Mouse (Mus musculus): ENCODE measurements around the gene Cdk17. TPM values are rescaled to one million over a fixed set of nuclear protein-coding genes. Genes with fewer than 3 reads are reported as not detected.

The Cdk17 gene
- polyA plus RNA-seq, 1 experiment: 25.8 TPM

GRCm38 (mm10) chr10:93287551-93288145 is 127.0 kb downstream of the Cdk17 start:
- Histone ChIP-seq H3K4me1 (ENCODE audit: control insufficient read depth, insufficient read depth, low read length) (peaks cover 5% of the 10 kb centered on the region), H3K4me3 (ENCODE audit: insufficient read depth, low read length) (no peak overlapping the region), H3K27ac (ENCODE audit: insufficient read depth, low read depth, low read length) (no peak overlapping the region)
- no peak for TF ChIP-seq POLR2A (IDR thresholded peaks at IDR 0.05; ENCODE audit: borderline replicate concordance, low read depth, low read length)
- TF ChIP-seq CTCF (IDR thresholded peaks at IDR 0.05; ENCODE audit: low read depth, low read length): no peak

- no peak overlapping the region for H3K27ac ChIP-seq (ENCODE audit: insufficient read depth, low read depth, low read length)
- H3K4me1 ChIP-seq (ENCODE audit: control insufficient read depth, insufficient read depth, low read length): peaks cover 5% of the 10 kb centered on the region
- TF ChIP-seq POLR2A (IDR thresholded peaks at IDR 0.05; ENCODE audit: borderline replicate concordance, low read depth, low read length) (no peak), CTCF (IDR thresholded peaks at IDR 0.05; ENCODE audit: low read depth, low read length) (no peak)
- H3K4me3 ChIP-seq (ENCODE audit: insufficient read depth, low read length): no peak overlapping the region
These were observed 127.7 kb downstream of the Cdk17 start for GRCm38 (mm10) chr10:93288336-93288735.

- Histone ChIP-seq H3K27ac (ENCODE audit: insufficient read depth, low read depth, low read length) (no peak overlapping the region), H3K4me3 (ENCODE audit: insufficient read depth, low read length) (no peak overlapping the region), H3K4me1 (ENCODE audit: control insufficient read depth, insufficient read depth, low read length) (peaks cover 5% of the 10 kb centered on the region)
- no peak for TF ChIP-seq POLR2A (IDR thresholded peaks at IDR 0.05; ENCODE audit: borderline replicate concordance, low read depth, low read length)
- TF ChIP-seq CTCF (IDR thresholded peaks at IDR 0.05; ENCODE audit: low read depth, low read length): no peak
These were observed 128.7 kb downstream of the Cdk17 start for GRCm38 (mm10) chr10:93289404-93289803.

GRCm38 (mm10) chr10:93291352-93291751 is 130.7 kb downstream of the Cdk17 start:
- peak; percentile 75 for TF ChIP-seq CTCF (IDR thresholded peaks at IDR 0.05; ENCODE audit: low read depth, low read length)
- TF ChIP-seq POLR2A (IDR thresholded peaks at IDR 0.05; ENCODE audit: borderline replicate concordance, low read depth, low read length): no peak
- Histone ChIP-seq H3K4me1 (ENCODE audit: control insufficient read depth, insufficient read depth, low read length) (peaks cover 12% of the 10 kb centered on the region), H3K4me3 (ENCODE audit: insufficient read depth, low read length) (no peak overlapping the region), H3K27ac (ENCODE audit: insufficient read depth, low read depth, low read length) (no peak overlapping the region)

- TF ChIP-seq CTCF (IDR thresholded peaks at IDR 0.05; ENCODE audit: low read depth, low read length) (peak; percentile 55), POLR2A (IDR thresholded peaks at IDR 0.05; ENCODE audit: borderline replicate concordance, low read depth, low read length) (no peak)
- Histone ChIP-seq H3K4me1 (ENCODE audit: control insufficient read depth, insufficient read depth, low read length) (peaks cover 12% of the 10 kb centered on the region), H3K27ac (ENCODE audit: insufficient read depth, low read depth, low read length) (no peak overlapping the region), H3K4me3 (ENCODE audit: insufficient read depth, low read length) (no peak overlapping the region)
These were observed 131.2 kb downstream of the Cdk17 start for GRCm38 (mm10) chr10:93291843-93292242.

- no peak for TF ChIP-seq POLR2A (IDR thresholded peaks at IDR 0.05; ENCODE audit: borderline replicate concordance, low read depth, low read length)
- TF ChIP-seq CTCF (IDR thresholded peaks at IDR 0.05; ENCODE audit: low read depth, low read length): no peak
- Histone ChIP-seq H3K27ac (ENCODE audit: insufficient read depth, low read depth, low read length) (no peak overlapping the region), H3K4me3 (ENCODE audit: insufficient read depth, low read length) (no peak overlapping the region), H3K4me1 (ENCODE audit: control insufficient read depth, insufficient read depth, low read length) (peaks cover 19% of the 10 kb centered on the region)
These were observed 132.9 kb downstream of the Cdk17 start for GRCm38 (mm10) chr10:93293621-93294020.

GRCm38 (mm10) chr10:93294547-93295219 is 134.0 kb downstream of the Cdk17 start:
- TF ChIP-seq POLR2A (IDR thresholded peaks at IDR 0.05; ENCODE audit: borderline replicate concordance, low read depth, low read length): no peak
- no peak for TF ChIP-seq CTCF (IDR thresholded peaks at IDR 0.05; ENCODE audit: low read depth, low read length)
- Histone ChIP-seq H3K4me3 (ENCODE audit: insufficient read depth, low read length) (no peak overlapping the region), H3K27ac (ENCODE audit: insufficient read depth, low read depth, low read length) (no peak overlapping the region), H3K4me1 (ENCODE audit: control insufficient read depth, insufficient read depth, low read length) (peaks cover 17% of the 10 kb centered on the region)

GRCm38 (mm10) chr10:93297774-93298173 is 137.1 kb downstream of the Cdk17 start:
- peaks cover 20% of the 10 kb centered on the region for H3K4me1 ChIP-seq (ENCODE audit: control insufficient read depth, insufficient read depth, low read length)
- H3K27ac ChIP-seq (ENCODE audit: insufficient read depth, low read depth, low read length): no peak overlapping the region
- TF ChIP-seq POLR2A (IDR thresholded peaks at IDR 0.05; ENCODE audit: borderline replicate concordance, low read depth, low read length) (no peak), CTCF (IDR thresholded peaks at IDR 0.05; ENCODE audit: low read depth, low read length) (no peak)
- H3K4me3 ChIP-seq (ENCODE audit: insufficient read depth, low read length): no peak overlapping the region

- Histone ChIP-seq H3K4me1 (ENCODE audit: control insufficient read depth, insufficient read depth, low read length) (peaks cover 20% of the 10 kb centered on the region), H3K4me3 (ENCODE audit: insufficient read depth, low read length) (no peak overlapping the region), H3K27ac (ENCODE audit: insufficient read depth, low read depth, low read length) (no peak overlapping the region)
- no peak for TF ChIP-seq CTCF (IDR thresholded peaks at IDR 0.05; ENCODE audit: low read depth, low read length)
- TF ChIP-seq POLR2A (IDR thresholded peaks at IDR 0.05; ENCODE audit: borderline replicate concordance, low read depth, low read length): no peak
These were observed 137.5 kb downstream of the Cdk17 start for GRCm38 (mm10) chr10:93298208-93298607.

- Histone ChIP-seq H3K4me1 (ENCODE audit: control insufficient read depth, insufficient read depth, low read length) (peaks cover 33% of the 10 kb centered on the region), H3K4me3 (ENCODE audit: insufficient read depth, low read length) (no peak overlapping the region), H3K27ac (ENCODE audit: insufficient read depth, low read depth, low read length) (no peak overlapping the region)
- TF ChIP-seq POLR2A (IDR thresholded peaks at IDR 0.05; ENCODE audit: borderline replicate concordance, low read depth, low read length) (no peak), CTCF (IDR thresholded peaks at IDR 0.05; ENCODE audit: low read depth, low read length) (no peak)
These were observed 141.2 kb downstream of the Cdk17 start for GRCm38 (mm10) chr10:93301831-93302230.

Data from bone marrow macrophage, adult 2 months (primary cell).